Mouse (Mus musculus) lung, postnatal 0 days (tissue): ENCODE measurements at regions not wholly inside any gene's neighbourhood (a gene's known extent, or its start where the extent isn't known, plus 50 kb on each side); places are given as distances from the start of the nearest gene placed in this dataset.

Experiments used
- CTCF ChIP-seq: IDR thresholded peaks from 2 replicates; pipeline ENCODE4 v1.5.1; 2016; ENCODE audit warnings: antibody characterized with exemption, mild to moderate bottlenecking
- EP300 ChIP-seq: IDR thresholded peaks from 2 replicates; pipeline ENCODE4 v1.6.1; 2016; ENCODE audit warnings: antibody characterized with exemption, mild to moderate bottlenecking, control low read depth

DNA sequence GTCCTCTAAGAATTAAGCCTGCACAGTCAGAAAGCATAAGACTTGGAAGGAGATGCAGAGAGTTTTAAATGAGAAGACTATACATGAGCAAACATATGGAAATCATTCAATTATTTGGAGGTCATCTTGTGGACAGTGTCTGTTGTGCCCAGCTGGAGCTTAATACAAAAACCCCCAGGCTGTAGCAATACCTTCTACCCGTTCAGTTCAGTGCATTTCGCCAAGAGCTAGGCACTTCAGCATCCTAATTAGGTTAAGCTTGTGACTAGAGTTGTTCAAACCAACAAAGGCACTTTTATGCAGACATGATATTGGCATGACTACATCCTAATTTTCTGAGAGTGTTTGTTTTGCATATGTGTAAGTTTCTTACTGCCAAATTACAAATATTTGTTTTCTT lies 449.7 kb downstream of the Flrt2 start:
- TF ChIP-seq CTCF (no peak), EP300 (no peak)
